Mouse (Mus musculus) liver, adult 2 months (tissue): ENCODE measurements around the gene Ankrd2. TPM values are rescaled to one million over a fixed set of nuclear protein-coding genes. Genes with fewer than 3 reads are reported as not detected.
A peak's percentile ranks its signal among the peaks of the same experiment; 100 is the strongest.

Experiments
- DNase-seq: peaks from one replicate; pipeline ENCODE4 v3.0.0-alpha.2; 2011; ENCODE audit warnings: low read depth, low spot score; ENCODE audit errors: extremely low read depth
- H3K27ac ChIP-seq: fragments of 200-500 bp; replicated peaks from 2 replicates; pipeline ENCODE4 v1.5.1; 2012; ENCODE audit warnings: low read depth, mild to moderate bottlenecking, control low read depth, inconsistent platforms, low read length; ENCODE audit not compliant: insufficient read depth
- H3K27me3 ChIP-seq: fragments of 200-500 bp; 2 replicates; pipeline ENCODE4 v1.6.1; 2012; ENCODE audit warnings: mild to moderate bottlenecking, moderate library complexity, low read length, inconsistent platforms; ENCODE audit not compliant: control insufficient read depth, insufficient read depth
- H3K36me3 ChIP-seq: fragments of 200-500 bp; 2 replicates; pipeline ENCODE4 v1.6.1; 2012; ENCODE audit warnings: low read length, inconsistent platforms; ENCODE audit not compliant: control insufficient read depth, insufficient read depth
- H3K4me1 ChIP-seq: fragments of 200-500 bp; 2 replicates; pipeline ENCODE4 v1.6.1; 2011; ENCODE audit warnings: low read length; ENCODE audit not compliant: control insufficient read depth, insufficient read depth
- H3K4me3 ChIP-seq: fragments of 200-500 bp; 2 replicates; pipeline ENCODE4 v1.5.1; 2011; ENCODE audit warnings: low read depth, mild to moderate bottlenecking, control low read depth, low read length, moderate library complexity; ENCODE audit not compliant: insufficient read depth
- H3K79me2 ChIP-seq: fragments of 200-500 bp; 2 replicates; pipeline ENCODE4 v1.6.1; 2012; ENCODE audit warnings: inconsistent platforms, mild to moderate bottlenecking, low read length, moderate library complexity; ENCODE audit not compliant: control insufficient read depth, insufficient read depth
- H3K9ac ChIP-seq: fragments of 200-500 bp; 2 replicates; pipeline ENCODE4 v1.6.1; 2012; ENCODE audit warnings: low read depth, mild to moderate bottlenecking, control low read depth, inconsistent platforms, low read length
- CTCF ChIP-seq: fragments of 200-500 bp; IDR thresholded peaks from 2 replicates; pipeline ENCODE4 v1.5.1; 2011; ENCODE audit warnings: low read depth, low read length, control low read depth
- POLR2A ChIP-seq: fragments of 200-500 bp; IDR thresholded peaks from 2 replicates; pipeline ENCODE4 v1.6.1; 2011; ENCODE audit warnings: low read length, control low read depth; ENCODE audit not compliant: insufficient read depth; ENCODE audit errors: extremely low read depth
- WGBS: fragments of 180-500 bp; shearing (Covaris S2); methylation state at CpG from one replicate; pipeline ENCODE4 v1.1.7; 2018; 5-methylcytosine and 5-hydroxymethylcytosine counted together
- polyA plus RNA-seq: library from polyadenylated mRNA; depleted of rRNA; stranded (reverse); fragments of >200 nt; gene quantifications from 2 replicates; pipeline ENCODE4 v1.2.3, GENCODE M21; 2012
- total RNA-seq: library from RNA; depleted of rRNA; stranded (reverse); fragments of >200 nt; gene quantifications from 2 replicates; pipeline ENCODE4 v1.2.3, GENCODE M21; 2014

Gene Ankrd2
- total and polyA plus RNA-seq, 2 experiments, result 0.37 to 1.2 TPM

GRCm38 (mm10) chr19:42050251-42050650 is 14.5 kb downstream of the Ankrd2 start:
- Histone ChIP-seq H3K4me3 (no peak overlapping the region), H3K36me3 (peaks cover 3% of the 10 kb centered on the region; the same call in 1 of the 2 replicates), H3K4me1 (peaks cover 31% of the 10 kb centered on the region), H3K9ac (no peak overlapping the region), H3K27ac (peak overlapping the region; percentile 96), H3K27me3 (no peaks in the 10 kb centered on the region), H3K79me2 (peaks cover 33% of the 10 kb centered on the region)
- DNase-seq, result peak; percentile 96
- TF ChIP-seq CTCF (no peak), POLR2A (no peak)
- WGBS, result 15% methylated on average over 1 of the region's 1 CpGs

GRCm38 (mm10) chr19:42051351-42051750 is 15.6 kb downstream of the Ankrd2 start:
- Histone ChIP-seq H3K27ac (peak overlapping the region; percentile 44), H3K79me2 (peaks cover 29% of the 10 kb centered on the region), H3K36me3 (peaks cover 3% of the 10 kb centered on the region; the same call in 1 of the 2 replicates), H3K9ac (no peak overlapping the region), H3K4me1 (peaks cover 31% of the 10 kb centered on the region), H3K27me3 (no peaks in the 10 kb centered on the region), H3K4me3 (no peak overlapping the region)
- DNase-seq, result no peak
- WGBS, result 90% methylated on average over 3 of the region's 3 CpGs
- TF ChIP-seq CTCF (no peak), POLR2A (no peak)

- Histone ChIP-seq H3K79me2 (peaks cover 24% of the 10 kb centered on the region), H3K27ac (peak within 1 kb of the TSS; percentile 70), H3K27me3 (no peaks in the 10 kb centered on the region), H3K36me3 (peaks cover 3% of the 10 kb centered on the region; the same call in 1 of the 2 replicates), H3K4me1 (peaks cover 31% of the 10 kb centered on the region), H3K9ac (no peak within 1 kb of the TSS), H3K4me3 (no peak within 1 kb of the TSS)
- TF ChIP-seq CTCF (no peak), POLR2A (no peak)
- 87% methylated on average over 4 of the region's 4 CpGs for WGBS
- DNase-seq, result no peak
Observed at GRCm38 (mm10) chr19:42051948-42052347, 16.1 kb downstream of the Ankrd2 start, which contains the start of gene 4933411K16Rik. TSS of gene 4933411K16Rik (plus strand) at chr19:42052248.

- DNase-seq, result peak; percentile 64
- WGBS, result 16% methylated on average over 6 of the region's 6 CpGs
- no peak overlapping the region for H3K9ac ChIP-seq
- peak overlapping the region; percentile 70 for H3K27ac ChIP-seq
- no peak for TF ChIP-seq CTCF
- no peak for TF ChIP-seq POLR2A
- peaks cover 7% of the 10 kb centered on the region for H3K36me3 ChIP-seq
- H3K4me1 ChIP-seq, result peaks cover 31% of the 10 kb centered on the region
- no peak overlapping the region for H3K4me3 ChIP-seq
- H3K79me2 ChIP-seq, result peaks cover 21% of the 10 kb centered on the region
- H3K27me3 ChIP-seq, result no peaks in the 10 kb centered on the region
Observed at GRCm38 (mm10) chr19:42054255-42054654, 18.5 kb downstream of the Ankrd2 start.

- H3K27me3 ChIP-seq, result no peaks in the 10 kb centered on the region
- H3K9ac ChIP-seq, result no peak overlapping the region
- TF ChIP-seq CTCF (no peak), POLR2A (no peak)
- no peak overlapping the region for H3K4me3 ChIP-seq
- peak; percentile 54 for DNase-seq
- peaks cover 24% of the 10 kb centered on the region for H3K79me2 ChIP-seq
- peaks cover 16% of the 10 kb centered on the region for H3K36me3 ChIP-seq
- H3K4me1 ChIP-seq, result peaks cover 28% of the 10 kb centered on the region
- WGBS, result 69% methylated on average over 2 of the region's 2 CpGs
- no peak overlapping the region for H3K27ac ChIP-seq
Observed at GRCm38 (mm10) chr19:42055881-42056280, 20.1 kb downstream of the Ankrd2 start.

- Histone ChIP-seq H3K36me3 (peaks cover 20% of the 10 kb centered on the region), H3K27me3 (no peaks in the 10 kb centered on the region), H3K79me2 (peaks cover 17% of the 10 kb centered on the region), H3K4me3 (no peak overlapping the region), H3K9ac (no peak overlapping the region), H3K27ac (no peak overlapping the region), H3K4me1 (peaks cover 20% of the 10 kb centered on the region)
- TF ChIP-seq CTCF (no peak), POLR2A (no peak)
- 70% methylated on average over 6 of the region's 6 CpGs for WGBS
- no peak for DNase-seq
Observed at GRCm38 (mm10) chr19:42056719-42057409, 21.1 kb downstream of the Ankrd2 start.
